Mouse (Mus musculus): Measurements from ENCODE around the gene 4930404N11Rik. TPM values are rescaled to one million over a fixed set of nuclear protein-coding genes. Genes with fewer than 3 reads are reported as not detected.

The 4930404N11Rik gene
- polyA plus RNA-seq, 1 experiment from 2014 or later: 3.0 TPM

DNA sequence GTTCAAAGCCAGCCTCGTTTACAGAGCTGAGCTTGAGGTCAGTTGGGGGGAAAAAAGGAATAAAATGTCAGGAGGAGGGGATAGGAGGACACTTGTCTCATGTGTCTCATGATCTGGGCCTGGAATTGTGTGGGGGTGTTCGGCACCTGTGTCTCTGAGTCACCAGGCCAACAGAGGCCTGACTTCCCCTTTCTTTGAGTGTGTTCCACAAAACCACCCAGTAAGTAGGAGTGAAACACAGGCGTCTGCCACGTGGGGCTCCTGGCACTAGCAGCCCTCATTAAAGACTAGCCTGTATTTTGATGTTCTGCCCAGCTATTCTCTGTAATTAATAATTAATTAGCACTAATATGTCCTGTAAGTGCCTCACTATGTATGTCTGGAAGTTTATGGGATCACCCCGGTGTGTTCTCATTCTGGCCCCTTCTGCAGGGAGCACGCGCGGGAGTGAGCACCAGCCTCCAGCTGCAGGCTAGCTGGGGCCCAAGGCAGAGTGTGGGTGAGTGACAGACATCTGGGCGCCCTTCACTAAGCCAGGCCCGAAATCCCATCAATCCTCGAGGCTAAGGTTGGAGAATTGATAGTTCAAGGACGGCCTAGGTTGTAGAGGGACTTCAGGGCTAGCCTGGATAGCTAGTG is 9.1 kb downstream of the 4930404N11Rik start:
- DNase-seq (ENCODE audit: low spot score): no peak

DNA sequence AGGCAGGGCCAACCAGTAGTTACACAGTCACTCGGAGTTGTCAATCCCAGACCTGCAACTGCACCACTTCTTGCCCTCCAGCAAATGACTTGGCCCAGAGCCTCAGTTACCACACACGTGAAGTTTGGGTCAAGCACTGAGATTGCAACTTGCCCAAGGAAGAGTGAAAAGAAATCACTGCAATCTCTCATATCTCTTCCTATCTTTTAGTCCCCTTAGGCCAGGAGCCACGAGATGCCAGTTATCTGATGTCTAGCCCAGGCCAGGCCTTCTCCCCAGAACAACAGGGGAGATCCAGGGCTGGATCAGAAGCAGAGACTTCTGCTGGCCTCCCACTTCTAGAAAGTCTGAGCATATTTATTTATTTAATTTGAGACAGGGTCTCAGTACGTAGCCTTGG is 10.1 kb downstream of the 4930404N11Rik start:
- no peak for DNase-seq (ENCODE audit: low spot score)

DNA sequence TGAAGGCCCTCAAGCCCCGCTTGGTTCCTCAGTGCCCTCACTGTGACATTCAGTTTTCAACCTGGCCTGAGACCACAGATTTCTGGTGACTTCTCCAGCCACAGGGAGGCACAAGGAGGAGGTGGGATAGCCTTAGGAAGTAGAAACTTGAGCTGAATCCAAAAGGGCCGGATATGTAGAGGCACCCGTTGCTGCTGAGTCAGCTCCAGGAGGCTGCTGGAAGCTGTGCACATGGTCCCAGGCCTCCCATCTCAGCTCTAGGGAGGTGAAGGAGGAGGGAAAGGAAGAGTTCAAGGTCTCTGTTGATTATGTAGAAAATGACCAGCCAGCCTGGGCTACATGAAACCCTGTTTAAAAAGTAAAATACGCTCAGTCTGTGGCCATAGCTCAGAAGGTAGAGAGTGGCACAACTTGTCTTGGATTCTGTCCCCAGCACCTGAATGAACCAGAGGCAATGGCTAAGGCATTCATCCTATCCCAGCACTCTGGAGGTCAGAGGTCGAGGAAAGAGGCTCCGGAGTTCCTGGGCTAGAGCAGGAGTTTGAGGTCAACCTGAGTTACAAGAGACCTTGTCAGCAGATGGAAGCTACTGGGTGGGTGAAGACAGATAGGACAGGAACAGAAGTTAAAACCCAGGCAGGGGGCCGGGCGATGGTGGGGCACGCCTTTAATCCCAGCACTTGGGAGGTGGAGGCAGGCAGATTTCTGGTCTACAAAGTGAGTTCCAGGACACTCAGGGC is 10.7 kb downstream of the 4930404N11Rik start:
- DNase-seq (ENCODE audit: low spot score): no peak

DNA sequence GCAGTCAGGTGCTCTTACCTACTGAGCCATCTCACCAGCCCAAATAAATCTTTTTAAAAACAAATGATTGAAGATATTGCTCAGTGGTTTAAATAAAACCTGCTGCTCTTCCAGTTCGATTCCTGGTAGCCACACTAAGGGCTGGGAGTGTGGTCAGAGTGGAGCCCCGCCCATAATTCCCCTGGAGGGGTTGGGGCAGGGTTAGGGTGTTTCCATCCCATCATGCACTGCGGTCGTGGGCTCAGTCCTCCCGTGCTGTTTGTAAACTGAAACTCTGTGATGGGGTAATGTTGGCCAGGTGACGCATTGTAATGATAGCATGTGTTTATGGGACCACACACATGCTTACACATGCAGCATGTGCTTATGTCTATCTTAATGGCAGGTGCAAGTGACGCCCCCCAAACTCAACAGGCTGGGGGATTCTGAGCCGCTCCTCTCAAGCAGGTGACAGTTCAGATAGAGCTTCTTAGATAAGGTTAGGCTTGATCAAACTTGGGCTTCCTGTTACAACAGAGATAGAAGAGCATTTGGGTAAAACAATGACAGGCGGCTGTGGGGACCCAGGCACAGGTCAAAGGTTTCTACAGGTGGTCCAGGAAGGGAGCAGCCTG is 13.8 kb downstream of the 4930404N11Rik start:
- DNase-seq (ENCODE audit: low spot score): peak; percentile 74

DNA sequence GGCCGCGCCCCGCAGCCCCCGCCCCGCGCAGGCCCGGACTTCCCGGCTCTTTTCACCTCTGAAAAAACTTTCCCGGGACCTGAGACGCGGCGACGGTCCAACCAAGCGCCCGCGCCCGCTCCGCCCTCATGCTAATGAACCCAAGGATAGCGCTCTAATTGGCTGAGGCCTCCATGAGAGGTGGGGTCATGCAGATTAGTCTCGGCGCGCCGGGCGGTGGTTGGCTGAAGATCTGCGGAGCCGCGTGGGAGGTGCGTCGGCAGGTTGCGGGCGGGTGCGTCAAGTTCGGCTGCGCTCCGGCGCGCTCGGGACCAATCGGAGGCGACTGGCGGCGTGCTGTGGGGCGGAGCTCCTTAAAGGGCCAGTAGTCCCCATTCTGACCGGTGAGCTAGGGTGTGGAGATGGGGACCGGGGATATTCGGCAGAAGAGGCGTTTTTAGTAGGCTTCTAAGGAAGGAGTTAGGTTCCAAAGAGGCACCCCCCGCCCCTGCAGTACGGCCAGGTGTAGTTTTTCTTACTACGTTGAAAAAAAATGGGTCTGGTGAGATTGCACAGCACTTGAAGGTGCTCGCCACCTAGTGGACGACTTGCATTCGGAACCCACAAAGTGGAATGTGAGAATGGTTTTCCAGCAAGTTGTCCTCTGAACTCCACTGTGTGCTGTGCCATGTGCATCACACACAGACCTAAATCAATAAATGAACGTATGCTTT is 15.1 kb downstream of the 4930404N11Rik start, which contains the start of gene Hmg20b:
TSS of gene Hmg20b (minus strand) at position 130 of the 713 bp plus-strand sequence.
- peak; percentile 99 for DNase-seq (ENCODE audit: low spot score)

- DNase-seq (ENCODE audit: low spot score): no peak
Observed at GRCm38 (mm10) chr10:81349961-81350350, 15.7 kb downstream of the 4930404N11Rik start.

DNA sequence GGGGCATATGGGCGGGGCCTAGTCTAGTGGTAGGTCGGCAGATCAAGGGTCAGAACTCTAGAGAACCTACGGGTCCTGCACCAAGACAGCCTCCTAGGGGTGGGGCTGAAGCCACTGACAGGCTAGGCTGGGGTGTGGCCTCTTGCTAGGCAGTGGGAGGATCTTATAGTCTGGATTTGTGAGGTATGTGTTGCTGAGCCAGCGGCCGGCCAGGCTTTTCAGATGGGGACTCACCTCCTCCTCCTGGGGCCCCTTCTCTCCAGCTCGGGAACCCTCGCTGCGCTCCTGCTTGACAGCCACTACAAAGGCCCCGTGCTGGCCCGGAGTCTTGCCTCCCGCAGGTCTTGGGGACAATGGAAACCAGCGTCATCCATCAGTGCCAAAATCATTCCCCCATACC is 16.5 kb downstream of the 4930404N11Rik start:
- peak; percentile 43 for DNase-seq (ENCODE audit: low spot score)

DNA sequence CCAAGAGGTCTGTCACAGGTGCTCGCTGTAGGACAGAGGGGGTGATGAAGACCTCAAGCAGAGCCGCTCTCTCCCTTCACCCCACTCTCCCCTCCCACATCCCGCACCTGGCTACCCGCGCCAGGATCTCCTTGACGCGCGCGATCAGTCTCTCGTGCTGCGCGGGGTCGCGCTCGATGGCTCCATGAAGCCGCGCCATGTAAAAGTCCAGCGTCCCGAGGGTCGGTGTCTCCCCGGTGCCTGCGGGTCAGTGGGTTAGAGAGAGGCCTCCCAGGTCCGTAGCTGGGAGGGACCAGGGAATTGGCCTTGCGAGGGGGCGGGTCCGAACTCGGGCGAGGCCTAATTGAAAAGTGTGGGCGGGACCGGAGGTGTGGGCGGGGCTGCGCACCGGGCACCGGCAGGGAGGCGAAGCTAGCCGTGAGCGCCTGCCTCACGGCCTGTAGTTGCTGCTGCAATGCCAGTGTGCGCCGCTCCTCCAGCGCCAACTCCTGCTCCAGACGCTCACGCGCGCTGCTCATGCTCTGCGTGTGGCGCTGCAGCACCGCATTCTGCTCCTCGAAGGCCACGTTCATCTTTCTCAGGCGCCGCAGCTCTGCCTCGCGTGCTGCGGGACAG is 19.1 kb downstream of the 4930404N11Rik start:
- peak; percentile 34 for DNase-seq (ENCODE audit: low spot score)

DNA sequence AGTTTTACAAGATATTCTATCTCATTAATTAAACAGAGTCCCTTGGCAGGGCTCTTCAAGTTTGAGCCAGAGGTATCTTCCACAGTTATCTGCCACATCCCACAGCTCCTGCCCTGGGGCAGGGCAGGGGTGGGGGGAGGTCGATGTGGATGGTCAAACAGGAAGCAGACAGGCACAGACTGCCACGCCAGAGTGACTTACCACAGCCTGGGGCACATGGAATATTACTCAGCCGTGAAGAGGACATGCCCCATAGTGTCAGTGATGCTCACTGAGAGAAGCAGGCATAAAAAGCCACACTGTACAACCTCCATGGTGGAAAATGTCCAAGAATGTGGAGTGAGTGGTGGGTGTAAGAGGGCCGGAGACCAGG is 20.5 kb downstream of the 4930404N11Rik start:
- DNase-seq (ENCODE audit: low spot score): no peak

- DNase-seq (ENCODE audit: low spot score): peak; percentile 39
Observed at GRCm38 (mm10) chr10:81344421-81345161, 21.0 kb downstream of the 4930404N11Rik start.

- DNase-seq (ENCODE audit: low spot score): no peak
Observed at GRCm38 (mm10) chr10:81342686-81343505, 22.7 kb downstream of the 4930404N11Rik start, which contains the start of gene Gipc3. TSS of gene Gipc3 (minus strand) at chr10:81343266.

GRCm38 (mm10) chr10:81341333-81341949 is 24.2 kb downstream of the 4930404N11Rik start:
- DNase-seq (ENCODE audit: low spot score): peak; percentile 73

GRCm38 (mm10) chr10:81340551-81341332 is 24.9 kb downstream of the 4930404N11Rik start:
- DNase-seq (ENCODE audit: low spot score): no peak

GRCm38 (mm10) chr10:81336558-81336957 is 29.1 kb downstream of the 4930404N11Rik start:
- DNase-seq (ENCODE audit: low spot score): no peak

GRCm38 (mm10) chr10:81335393-81336340 is 29.9 kb downstream of the 4930404N11Rik start:
- DNase-seq (ENCODE audit: low spot score): no peak

GRCm38 (mm10) chr10:81334324-81334723 is 31.3 kb downstream of the 4930404N11Rik start:
- no peak for DNase-seq (ENCODE audit: low spot score)

DNA sequence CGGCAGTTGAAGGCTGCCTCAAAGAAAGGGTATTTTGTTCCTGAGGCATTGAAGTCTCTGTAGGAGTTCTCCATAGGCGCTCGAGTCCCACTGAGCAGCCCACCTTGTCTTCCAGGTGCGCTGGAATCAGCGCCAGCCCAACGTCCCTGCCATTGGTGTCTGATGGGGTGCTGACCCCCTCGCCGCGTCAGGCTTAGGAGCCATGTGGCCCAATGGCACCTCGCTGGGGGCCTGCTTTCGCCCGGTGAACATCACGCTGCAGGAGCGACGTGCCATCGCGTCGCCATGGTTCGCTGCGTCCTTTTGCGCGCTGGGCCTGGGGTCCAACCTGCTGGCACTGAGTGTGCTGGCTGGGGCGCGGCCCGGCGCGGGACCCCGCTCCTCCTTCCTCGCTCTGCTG is 33.3 kb downstream of the 4930404N11Rik start:
- no peak for DNase-seq (ENCODE audit: low spot score)
